Mouse (Mus musculus): ENCODE data around the gene Creb3l4. TPM values are rescaled to one million over a fixed set of nuclear protein-coding genes. Genes with fewer than 3 reads are reported as not detected.
"Not testable (repeated sequence)": the region's sequence is repeated elsewhere in the genome, so short reads cannot be mapped to it uniquely, and the experiment has no call there.

Gene Creb3l4
- polyA plus RNA-seq, 1 experiment from 2014 or later: 0.15 TPM

GRCm38 (mm10) chr3:90256731-90257530, 13.6 kb upstream of the Creb3l4 start:
- Histone ChIP-seq H3K4me3 (ENCODE audit: low read depth, low read length) (no peak overlapping the region), H3K4me1 (ENCODE audit: insufficient read depth) (peaks cover 15% of the 10 kb centered on the region), H3K27ac (ENCODE audit: low read depth) (no peak overlapping the region), H3K9ac (replicated peaks) (no peak overlapping the region), H3K4me2 (ENCODE audit: low read depth, low read length) (no peak overlapping the region), H3K36me3 (replicated peaks; ENCODE audit: insufficient read depth, low read length) (peaks cover 36% of the 10 kb centered on the region), H3K9me3 (ENCODE audit: low read length) (no peaks in the 10 kb centered on the region), H3K27me3 (ENCODE audit: insufficient read depth, low read length) (no peaks in the 10 kb centered on the region)
- ATAC-seq (no peak), DNase-seq (no peak)
- TF ChIP-seq EP300 (IDR thresholded peaks at IDR 0.05; ENCODE audit: low read depth) (no peak), CTCF (IDR thresholded peaks at IDR 0.05; ENCODE audit: low read depth) (no peak)
- WGBS (ENCODE audit: insufficient replicate concordance): 87% methylated on average over 19 of the region's 19 CpGs

- Histone ChIP-seq H3K4me1 (ENCODE audit: insufficient read depth) (peaks cover 15% of the 10 kb centered on the region), H3K4me2 (ENCODE audit: low read depth, low read length) (peak overlapping the region; percentile 94), H3K27me3 (ENCODE audit: insufficient read depth, low read length) (no peaks in the 10 kb centered on the region), H3K36me3 (replicated peaks; ENCODE audit: insufficient read depth, low read length) (peaks cover 34% of the 10 kb centered on the region), H3K4me3 (ENCODE audit: low read depth, low read length) (no peak overlapping the region), H3K9ac (replicated peaks) (no peak overlapping the region; the same call in 1 of the 2 replicates), H3K9me3 (ENCODE audit: low read length) (no peaks in the 10 kb centered on the region), H3K27ac (ENCODE audit: low read depth) (no peak overlapping the region)
- DNase-seq (no peak), ATAC-seq (no peak)
- TF ChIP-seq CTCF (IDR thresholded peaks at IDR 0.05; ENCODE audit: low read depth) (no peak), EP300 (IDR thresholded peaks at IDR 0.05; ENCODE audit: low read depth) (no peak)
- WGBS (ENCODE audit: insufficient replicate concordance): 90% methylated on average over 14 of the region's 14 CpGs
Observed at GRCm38 (mm10) chr3:90255784-90256353, 12.6 kb upstream of the Creb3l4 start.

GRCm38 (mm10) chr3:90255194-90255565, 11.9 kb upstream of the Creb3l4 start:
- peak overlapping the region; percentile 94 for H3K4me2 ChIP-seq (ENCODE audit: low read depth, low read length)
- peak overlapping the region; percentile 98 for H3K9ac ChIP-seq (replicated peaks)
- no peak for DNase-seq
- no peak for ATAC-seq
- H3K9me3 ChIP-seq (ENCODE audit: low read length): no peaks in the 10 kb centered on the region
- no peaks in the 10 kb centered on the region for H3K27me3 ChIP-seq (ENCODE audit: insufficient read depth, low read length)
- peaks cover 32% of the 10 kb centered on the region for H3K36me3 ChIP-seq (replicated peaks; ENCODE audit: insufficient read depth, low read length)
- peak overlapping the region; percentile 90 for H3K27ac ChIP-seq (ENCODE audit: low read depth)
- H3K4me3 ChIP-seq (ENCODE audit: low read depth, low read length): peak overlapping the region; percentile 99
- TF ChIP-seq CTCF (IDR thresholded peaks at IDR 0.05; ENCODE audit: low read depth) (no peak), EP300 (IDR thresholded peaks at IDR 0.05; ENCODE audit: low read depth) (no peak)
- peaks cover 15% of the 10 kb centered on the region for H3K4me1 ChIP-seq (ENCODE audit: insufficient read depth)
- 8% methylated on average over 2 of the region's 2 CpGs for WGBS (ENCODE audit: insufficient replicate concordance)

- H3K27me3 ChIP-seq (ENCODE audit: insufficient read depth, low read length): no peaks in the 10 kb centered on the region
- H3K4me3 ChIP-seq (ENCODE audit: low read depth, low read length): peak overlapping the region; percentile 99
- peak overlapping the region; percentile 90 for H3K27ac ChIP-seq (ENCODE audit: low read depth)
- TF ChIP-seq CTCF (IDR thresholded peaks at IDR 0.05; ENCODE audit: low read depth) (no peak), EP300 (IDR thresholded peaks at IDR 0.05; ENCODE audit: low read depth) (no peak)
- DNase-seq (peak; percentile 68), ATAC-seq (peak; percentile 68)
- peak overlapping the region; percentile 94 for H3K4me2 ChIP-seq (ENCODE audit: low read depth, low read length)
- WGBS (ENCODE audit: insufficient replicate concordance): 2% methylated on average over 41 of the region's 41 CpGs
- no peaks in the 10 kb centered on the region for H3K9me3 ChIP-seq (ENCODE audit: low read length)
- peak overlapping the region; percentile 98 for H3K9ac ChIP-seq (replicated peaks)
- H3K36me3 ChIP-seq (replicated peaks; ENCODE audit: insufficient read depth, low read length): peaks cover 27% of the 10 kb centered on the region
- H3K4me1 ChIP-seq (ENCODE audit: insufficient read depth): peaks cover 15% of the 10 kb centered on the region
Observed at GRCm38 (mm10) chr3:90254419-90255193, 11.3 kb upstream of the Creb3l4 start.

- ATAC-seq (peak; percentile 94), DNase-seq (peak; percentile 95)
- TF ChIP-seq EP300 (IDR thresholded peaks at IDR 0.05; ENCODE audit: low read depth): peak; percentile 54; the same call in 1 of the 2 replicates
- TF ChIP-seq CTCF (IDR thresholded peaks at IDR 0.05; ENCODE audit: low read depth): no peak
- no peaks in the 10 kb centered on the region for H3K27me3 ChIP-seq (ENCODE audit: insufficient read depth, low read length)
- H3K9ac ChIP-seq (replicated peaks): peak within 1 kb of the TSS; percentile 98
- H3K9me3 ChIP-seq (ENCODE audit: low read length): no peaks in the 10 kb centered on the region
- WGBS (ENCODE audit: insufficient replicate concordance): 3% methylated on average over 40 of the region's 40 CpGs
- H3K27ac ChIP-seq (ENCODE audit: low read depth): peak within 1 kb of the TSS; percentile 90
- H3K36me3 ChIP-seq (replicated peaks; ENCODE audit: insufficient read depth, low read length): peaks cover 19% of the 10 kb centered on the region
- H3K4me2 ChIP-seq (ENCODE audit: low read depth, low read length): peak within 1 kb of the TSS; percentile 94
- peaks cover 18% of the 10 kb centered on the region for H3K4me1 ChIP-seq (ENCODE audit: insufficient read depth)
- peak within 1 kb of the TSS; percentile 99 for H3K4me3 ChIP-seq (ENCODE audit: low read depth, low read length)
Observed at GRCm38 (mm10) chr3:90253653-90254418, 10.5 kb upstream of the Creb3l4 start, which contains the start of gene Crtc2. TSS of gene Crtc2 (plus strand) at chr3:90254163.

GRCm38 (mm10) chr3:90253174-90253573, 9.9 kb upstream of the Creb3l4 start:
- not testable (repeated sequence) for H3K9me3 ChIP-seq (ENCODE audit: low read length); ATAC-seq; H3K27ac ChIP-seq (ENCODE audit: low read depth); DNase-seq; H3K4me3 ChIP-seq (ENCODE audit: low read depth, low read length); H3K9ac ChIP-seq (replicated peaks); H3K4me2 ChIP-seq (ENCODE audit: low read depth, low read length); H3K27me3 ChIP-seq (ENCODE audit: insufficient read depth, low read length)
- Histone ChIP-seq H3K4me1 (ENCODE audit: insufficient read depth) (peaks cover 18% of the 10 kb centered on the region), H3K36me3 (replicated peaks; ENCODE audit: insufficient read depth, low read length) (peaks cover 14% of the 10 kb centered on the region)
- WGBS (ENCODE audit: insufficient replicate concordance): 35% methylated on average over 1 of the region's 1 CpGs

- ATAC-seq; H3K9ac ChIP-seq (replicated peaks); H3K27me3 ChIP-seq (ENCODE audit: insufficient read depth, low read length); H3K27ac ChIP-seq (ENCODE audit: low read depth); H3K4me2 ChIP-seq (ENCODE audit: low read depth, low read length); DNase-seq; H3K9me3 ChIP-seq (ENCODE audit: low read length); H3K4me3 ChIP-seq (ENCODE audit: low read depth, low read length): not testable (repeated sequence)
- peaks cover 20% of the 10 kb centered on the region for H3K4me1 ChIP-seq (ENCODE audit: insufficient read depth)
- 89% methylated on average over 2 of the region's 2 CpGs for WGBS (ENCODE audit: insufficient replicate concordance)
- peaks cover 14% of the 10 kb centered on the region for H3K36me3 ChIP-seq (replicated peaks; ENCODE audit: insufficient read depth, low read length)
Observed at GRCm38 (mm10) chr3:90252659-90253058, 9.3 kb upstream of the Creb3l4 start.

- Histone ChIP-seq H3K36me3 (replicated peaks; ENCODE audit: insufficient read depth, low read length) (peaks cover 13% of the 10 kb centered on the region), H3K4me1 (ENCODE audit: insufficient read depth) (peaks cover 22% of the 10 kb centered on the region)
- H3K9me3 ChIP-seq (ENCODE audit: low read length); H3K4me2 ChIP-seq (ENCODE audit: low read depth, low read length); DNase-seq; H3K4me3 ChIP-seq (ENCODE audit: low read depth, low read length); H3K27me3 ChIP-seq (ENCODE audit: insufficient read depth, low read length); H3K27ac ChIP-seq (ENCODE audit: low read depth); H3K9ac ChIP-seq (replicated peaks); ATAC-seq: not testable (repeated sequence)
- WGBS (ENCODE audit: insufficient replicate concordance): 92% methylated on average over 10 of the region's 12 CpGs
Observed at GRCm38 (mm10) chr3:90251731-90252226, 8.5 kb upstream of the Creb3l4 start.

Measured in liver, postnatal 0 days (tissue).